Mouse (Mus musculus) neural tube, embryonic 10.5 days (tissue): ENCODE results near the gene Efna1.
A peak's percentile ranks its signal among the peaks of the same experiment; 100 is the strongest.

Experiments
- DNase-seq: peaks from one replicate; pipeline ENCODE4 v3.0.0-alpha.2; 2017; ENCODE audit warnings: low spot score; ENCODE audit errors: extremely low spot score

Gene Efna1

DNA sequence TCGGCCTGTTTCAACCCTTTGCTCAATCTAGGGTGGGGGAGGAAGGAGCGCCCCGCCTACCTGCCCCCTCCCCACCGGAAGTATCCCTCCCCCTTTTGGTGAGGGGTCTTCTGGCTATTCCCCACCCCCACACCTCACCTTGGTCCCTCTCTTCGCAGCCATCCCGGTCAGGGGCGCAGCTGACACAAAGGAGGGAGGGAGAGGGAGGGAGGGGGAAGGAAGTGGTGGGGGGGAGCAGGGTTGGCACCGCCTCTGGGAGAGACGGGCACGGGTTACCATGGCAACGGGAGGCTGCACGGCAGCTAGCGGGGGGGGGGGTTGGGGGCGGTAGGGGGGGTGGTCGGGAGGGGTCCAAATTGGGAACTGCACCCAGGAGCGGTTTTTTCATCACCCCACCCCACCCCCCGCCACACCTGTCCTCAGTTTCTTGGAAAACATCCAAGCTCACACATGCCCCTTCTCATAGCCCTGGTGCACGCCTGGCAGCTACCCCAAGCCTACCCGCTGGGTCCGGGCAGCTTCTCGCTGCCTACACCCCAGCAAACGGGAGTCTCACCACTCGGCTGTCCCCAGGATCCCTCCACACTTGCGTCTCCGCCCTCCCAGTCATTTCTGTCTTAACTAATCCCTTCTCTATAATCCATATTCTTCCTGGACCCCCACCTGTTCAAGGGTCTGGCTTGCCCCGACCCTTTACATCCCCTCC, 35.8 kb downstream of the Efna1 start:
- DNase-seq = peak; percentile 58

DNA sequence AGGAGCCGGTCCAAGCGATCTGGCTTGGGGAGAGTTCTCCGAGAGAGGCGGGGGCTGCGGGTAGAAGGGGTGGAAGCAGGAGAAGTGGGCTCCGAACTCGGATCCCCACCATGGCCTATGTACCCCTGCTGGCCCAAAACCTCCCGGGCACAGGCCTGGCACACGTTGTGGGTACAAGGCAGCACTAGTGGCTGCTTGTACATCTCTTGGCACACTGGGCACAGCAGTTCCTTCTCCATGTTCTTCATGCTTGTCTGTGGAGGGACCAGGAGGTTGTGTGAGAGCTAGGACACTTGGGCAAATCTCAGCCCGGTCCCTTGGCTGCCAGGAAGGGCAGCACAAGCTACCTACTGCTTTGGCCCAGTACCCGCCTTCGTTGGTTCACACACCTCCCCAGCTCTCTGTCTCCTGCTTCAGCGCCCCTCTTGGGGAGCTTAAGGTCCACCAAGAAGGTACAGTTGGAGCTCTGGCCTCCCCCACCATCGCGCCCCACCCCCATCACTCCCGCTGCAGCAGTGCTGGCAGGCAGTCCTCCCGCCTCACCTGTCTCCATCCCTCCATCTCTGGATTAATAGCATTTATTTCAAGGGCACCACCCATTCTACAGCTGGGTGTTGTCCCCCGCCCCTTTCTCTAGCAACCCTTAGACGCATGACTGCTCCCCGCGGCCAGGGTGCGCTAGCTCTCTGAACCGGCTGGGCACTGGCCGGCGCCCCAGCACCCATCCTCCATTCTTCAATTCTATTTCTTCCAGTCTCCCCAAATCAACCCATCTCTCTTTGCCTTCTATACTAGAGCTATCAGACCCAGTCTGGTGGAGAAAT, 36.6 kb downstream of the Efna1 start:
- no peak for DNase-seq

DNA sequence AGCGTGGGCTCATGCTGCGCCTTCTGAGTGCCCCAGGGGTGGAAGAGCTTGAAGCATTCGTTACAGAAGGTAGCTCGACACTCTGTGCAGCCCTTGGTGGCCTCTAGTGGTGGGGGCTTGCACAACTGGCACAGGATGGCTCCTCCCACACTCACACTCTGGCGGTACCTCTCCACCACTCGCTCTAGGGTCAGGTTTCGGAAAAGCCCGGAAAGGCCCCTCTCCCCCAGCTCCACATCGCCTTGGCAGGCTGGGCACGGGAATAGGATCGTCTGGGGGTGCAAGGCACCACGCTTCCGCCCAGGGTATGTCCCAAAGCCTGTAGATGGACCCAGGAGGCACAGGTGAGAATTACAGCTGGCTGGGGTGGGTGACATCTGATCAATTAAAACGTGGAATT, 37.3 kb downstream of the Efna1 start:
- peak; percentile 46 for DNase-seq

DNA sequence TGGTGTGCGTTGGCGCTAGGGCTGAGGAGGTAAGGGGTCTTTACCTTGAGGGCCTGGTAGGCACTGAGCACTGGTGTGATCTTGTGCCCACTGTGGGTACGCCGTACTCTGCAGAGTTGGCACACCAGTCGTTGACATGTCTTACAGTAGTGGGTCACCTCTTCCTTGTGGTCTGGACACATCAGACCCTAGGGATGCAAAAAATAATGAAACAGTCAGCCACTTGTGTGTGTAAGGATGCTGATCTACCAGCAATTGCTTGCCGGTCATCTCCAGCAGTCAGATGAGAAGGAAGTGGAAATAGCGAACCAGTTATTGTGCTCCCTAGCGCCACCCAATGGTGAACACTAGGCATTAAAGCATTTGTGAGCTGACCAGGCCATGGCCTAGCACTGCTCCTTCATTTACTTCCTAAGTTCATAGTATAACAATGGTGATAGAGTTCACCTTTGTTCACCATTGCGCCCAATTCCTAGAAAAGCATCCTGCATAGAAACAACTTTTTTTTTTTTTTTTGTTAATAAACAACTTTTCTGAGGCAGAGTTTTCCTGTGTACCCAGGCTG, 38.5 kb downstream of the Efna1 start:
- DNase-seq = no peak

DNA sequence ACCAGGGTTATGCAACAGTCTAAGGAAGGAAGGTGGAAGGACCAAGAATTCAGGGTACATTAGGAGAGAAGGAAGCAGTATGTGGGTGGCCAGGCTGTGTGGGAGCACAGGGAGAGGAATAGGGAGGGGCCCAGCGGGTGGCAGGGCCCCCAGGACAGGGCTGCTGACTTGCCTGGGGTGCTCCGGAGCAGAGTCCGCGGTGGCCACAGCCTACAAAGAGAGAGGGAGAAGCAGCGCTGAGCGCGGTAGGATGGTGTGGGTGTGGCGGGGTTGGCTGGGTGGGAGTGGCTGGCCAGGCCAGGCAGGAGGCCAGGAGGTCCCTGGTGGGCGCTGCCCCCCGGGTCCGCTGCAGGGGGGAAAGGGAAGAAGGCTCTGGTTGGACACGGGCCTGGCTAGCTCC, 42.4 kb downstream of the Efna1 start:
- DNase-seq = no peak

DNA sequence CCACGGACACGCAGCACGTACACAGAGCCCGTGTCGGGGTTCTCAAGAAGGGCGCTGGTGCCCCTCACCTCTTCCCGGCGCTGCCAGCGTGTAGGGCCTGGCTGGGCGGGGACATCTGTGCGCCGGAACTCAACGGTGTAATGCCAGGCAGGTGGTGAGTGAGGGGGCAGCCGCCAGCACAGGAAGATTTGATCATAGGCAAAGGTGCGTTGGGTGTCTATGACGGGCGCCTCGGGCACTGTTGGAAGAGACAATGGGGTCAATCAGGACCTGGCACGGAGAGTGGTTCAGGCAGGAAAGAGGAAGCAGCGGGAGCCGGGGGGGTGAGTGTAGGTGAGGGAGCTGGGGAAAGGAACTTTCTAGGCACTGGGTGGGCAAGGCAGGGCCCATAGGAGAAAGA, 43.3 kb downstream of the Efna1 start:
- no peak for DNase-seq

DNA sequence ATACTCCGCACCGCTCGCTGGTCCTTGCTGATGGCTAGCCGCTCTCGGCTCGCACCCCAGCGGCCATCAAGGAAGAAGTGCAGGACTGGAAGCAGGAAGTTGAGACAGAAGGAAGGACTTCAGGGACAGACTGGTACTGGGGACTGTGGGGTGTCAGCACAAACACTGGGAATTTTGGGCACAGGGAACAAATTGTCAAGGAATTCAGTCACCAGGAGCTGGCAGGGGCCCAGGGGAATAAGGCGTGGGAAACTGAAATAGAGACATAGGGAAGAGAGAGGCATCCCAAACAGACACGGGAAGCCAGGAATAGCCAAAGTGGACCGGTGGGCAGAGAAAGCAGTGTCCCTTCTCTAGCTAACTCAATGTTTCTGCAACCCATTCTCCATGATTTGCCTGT, 44.4 kb downstream of the Efna1 start:
- no peak for DNase-seq

DNA sequence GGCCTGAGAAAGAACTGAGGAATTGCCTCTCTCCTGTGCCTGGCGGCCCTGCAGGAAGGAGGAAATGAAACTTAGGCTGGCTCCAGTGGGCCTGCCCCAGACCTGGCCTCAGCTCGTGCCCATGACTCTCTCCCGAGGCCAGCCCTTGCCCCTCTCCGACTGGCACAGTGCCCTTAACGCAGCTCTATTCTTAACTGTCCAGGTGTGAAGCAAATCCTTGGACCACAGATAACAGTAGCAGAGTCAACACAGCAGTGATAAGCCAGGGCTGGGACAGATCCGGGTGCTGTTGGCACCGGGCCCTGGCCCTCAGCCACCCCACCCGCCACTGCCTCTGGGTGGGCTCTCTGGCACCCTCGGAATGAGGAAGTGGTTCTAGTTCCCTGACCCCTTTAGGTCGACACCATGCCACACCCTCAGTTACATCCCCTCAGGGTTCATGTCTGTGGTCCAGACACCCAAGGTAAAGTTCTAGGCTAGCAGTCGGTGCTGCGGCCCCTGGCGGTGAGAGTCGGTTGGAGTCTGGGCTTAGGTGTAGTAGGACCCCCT, 47.3 kb downstream of the Efna1 start:
- no peak for DNase-seq

DNA sequence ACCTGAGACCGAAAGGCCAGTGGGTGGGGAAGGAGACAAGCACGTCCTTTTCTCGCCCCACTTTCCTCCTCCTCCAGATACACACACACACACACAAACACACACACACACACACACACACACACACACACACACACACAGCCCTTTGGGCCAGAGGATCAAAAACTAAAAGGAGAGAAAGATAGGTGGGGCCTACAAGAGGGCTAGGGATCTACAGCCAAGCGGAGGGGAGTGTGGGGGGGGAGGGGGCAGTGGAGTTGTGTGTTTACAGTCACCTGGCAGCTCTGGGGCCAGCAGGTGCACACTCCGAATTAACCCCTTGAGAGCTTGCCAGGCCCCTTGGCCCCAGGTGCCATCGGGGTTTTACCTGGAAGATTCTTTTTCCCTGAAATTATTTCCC, 48.3 kb downstream of the Efna1 start:
- DNase-seq = no peak

DNA sequence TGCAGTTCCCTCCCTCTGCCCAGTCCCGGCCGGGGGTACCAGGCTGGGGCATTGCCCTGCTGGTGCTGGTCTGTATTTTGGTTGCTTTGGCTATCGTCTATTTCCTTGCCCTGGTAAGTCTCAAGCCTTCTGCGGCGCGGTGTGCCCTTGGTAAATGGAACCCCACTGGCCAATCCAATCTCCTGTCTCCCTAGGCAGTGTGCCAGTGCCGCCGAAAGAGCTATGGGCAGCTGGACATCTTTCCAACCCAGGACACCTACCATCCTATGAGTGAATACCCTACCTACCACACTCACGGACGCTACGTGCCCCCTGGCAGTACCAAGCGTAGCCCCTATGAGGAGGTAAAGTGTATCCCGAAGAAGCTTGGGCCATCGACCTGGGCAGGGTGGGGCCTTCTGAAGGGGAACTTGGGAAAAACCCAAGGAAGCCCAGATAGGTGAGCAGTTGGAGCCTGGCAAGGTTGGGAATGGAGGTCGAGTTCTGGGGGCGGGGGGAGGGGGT, 49.1 kb downstream of the Efna1 start:
- DNase-seq = no peak

DNA sequence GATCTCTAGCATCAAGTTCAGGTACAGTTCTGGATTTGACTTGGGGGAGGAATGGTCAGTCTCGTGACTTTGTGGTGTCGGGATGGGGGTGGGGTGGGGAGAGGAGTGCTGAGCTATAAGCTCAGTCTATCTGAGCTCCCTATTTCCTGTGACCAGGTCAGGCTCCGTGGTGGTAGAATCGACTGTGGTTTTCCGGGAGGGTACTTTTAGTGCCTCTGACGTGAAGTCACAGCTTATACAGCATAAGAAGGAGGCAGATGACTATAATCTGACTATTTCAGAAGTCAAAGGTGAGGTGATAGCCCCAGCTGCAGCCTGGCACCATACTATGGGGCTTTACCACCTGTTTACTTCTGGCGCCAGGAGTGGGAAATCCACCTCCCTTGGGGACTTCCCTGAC, 49.6 kb downstream of the Efna1 start:
- DNase-seq = no peak

DNA sequence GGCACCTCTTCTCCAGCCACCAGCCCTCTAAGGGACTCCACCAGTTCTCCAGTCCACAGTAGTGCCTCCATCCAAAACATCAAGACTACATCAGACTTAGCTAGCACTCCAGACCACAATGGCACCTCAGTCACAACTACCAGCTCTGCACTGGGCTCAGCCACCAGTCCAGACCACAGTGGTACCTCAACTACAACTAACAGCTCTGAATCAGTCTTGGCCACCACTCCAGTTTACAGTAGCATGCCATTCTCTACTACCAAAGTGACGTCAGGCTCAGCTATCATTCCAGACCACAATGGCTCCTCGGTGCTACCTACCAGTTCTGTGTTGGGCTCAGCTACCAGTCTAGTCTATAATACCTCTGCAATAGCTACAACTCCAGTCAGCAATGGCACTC, 50.4 kb downstream of the Efna1 start:
- no peak for DNase-seq

DNA sequence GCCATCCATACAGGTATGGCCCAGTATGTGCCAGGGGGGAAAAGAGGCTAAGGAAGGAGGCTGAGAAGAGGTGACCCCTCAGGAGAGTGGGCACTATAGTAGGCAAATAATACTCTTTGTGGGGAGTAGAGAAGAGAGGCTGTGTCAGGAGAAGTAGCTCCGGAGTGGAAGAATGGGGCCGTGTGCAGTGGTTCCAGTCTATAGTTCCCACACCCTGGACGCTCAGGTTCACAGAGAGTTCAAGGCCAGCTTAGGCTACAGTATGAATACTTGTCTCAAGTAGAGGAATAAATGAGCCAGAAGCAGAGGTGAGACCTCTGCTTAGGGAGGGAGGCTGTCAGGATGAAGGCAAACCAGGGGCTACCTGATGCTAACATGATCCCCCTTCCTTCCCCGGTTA, 51.7 kb downstream of the Efna1 start:
- DNase-seq = no peak

DNA sequence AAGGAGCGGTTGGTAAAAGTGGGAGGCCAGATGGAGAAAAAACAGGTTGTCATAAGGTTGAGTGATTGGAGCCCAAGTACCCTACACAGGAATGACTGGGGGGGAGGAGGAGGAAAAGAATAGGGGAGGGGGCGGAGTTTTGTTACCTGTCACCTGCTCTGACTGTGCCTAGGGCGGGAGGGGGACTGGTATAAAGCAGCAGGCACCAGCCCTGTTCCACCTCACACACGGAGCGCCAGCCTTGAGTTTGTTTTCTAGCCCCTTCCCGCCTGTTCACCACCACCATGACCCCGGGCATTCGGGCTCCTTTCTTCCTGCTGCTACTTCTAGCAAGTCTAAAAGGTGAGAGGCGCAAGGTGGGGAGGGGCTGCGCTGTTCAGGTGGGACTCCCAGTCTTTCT, 52.1 kb downstream of the Efna1 start, which contains the start of gene Muc1:
TSS of gene Muc1 (plus strand) at position 222 of the 400 bp plus-strand sequence.
- no peak for DNase-seq

DNA sequence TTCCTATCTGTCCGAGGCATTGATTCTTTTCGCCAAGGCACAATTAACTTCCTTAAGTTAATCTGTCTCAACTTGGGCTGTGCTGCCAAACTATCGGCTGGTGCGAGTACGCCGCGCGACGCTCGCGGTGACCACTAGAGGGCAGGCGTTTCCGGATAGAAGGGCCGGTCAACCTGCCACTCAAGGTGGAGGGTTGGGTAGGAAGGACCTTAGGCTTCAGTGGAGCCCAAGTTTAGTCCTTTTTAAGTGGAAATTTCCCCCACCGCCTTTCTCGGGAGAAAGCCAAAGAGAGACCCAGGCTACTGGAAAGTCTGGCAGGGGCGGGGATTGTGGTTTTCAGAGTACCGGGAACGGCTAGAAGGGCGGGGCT, 52.8 kb downstream of the Efna1 start:
- peak; percentile 90 for DNase-seq

DNA sequence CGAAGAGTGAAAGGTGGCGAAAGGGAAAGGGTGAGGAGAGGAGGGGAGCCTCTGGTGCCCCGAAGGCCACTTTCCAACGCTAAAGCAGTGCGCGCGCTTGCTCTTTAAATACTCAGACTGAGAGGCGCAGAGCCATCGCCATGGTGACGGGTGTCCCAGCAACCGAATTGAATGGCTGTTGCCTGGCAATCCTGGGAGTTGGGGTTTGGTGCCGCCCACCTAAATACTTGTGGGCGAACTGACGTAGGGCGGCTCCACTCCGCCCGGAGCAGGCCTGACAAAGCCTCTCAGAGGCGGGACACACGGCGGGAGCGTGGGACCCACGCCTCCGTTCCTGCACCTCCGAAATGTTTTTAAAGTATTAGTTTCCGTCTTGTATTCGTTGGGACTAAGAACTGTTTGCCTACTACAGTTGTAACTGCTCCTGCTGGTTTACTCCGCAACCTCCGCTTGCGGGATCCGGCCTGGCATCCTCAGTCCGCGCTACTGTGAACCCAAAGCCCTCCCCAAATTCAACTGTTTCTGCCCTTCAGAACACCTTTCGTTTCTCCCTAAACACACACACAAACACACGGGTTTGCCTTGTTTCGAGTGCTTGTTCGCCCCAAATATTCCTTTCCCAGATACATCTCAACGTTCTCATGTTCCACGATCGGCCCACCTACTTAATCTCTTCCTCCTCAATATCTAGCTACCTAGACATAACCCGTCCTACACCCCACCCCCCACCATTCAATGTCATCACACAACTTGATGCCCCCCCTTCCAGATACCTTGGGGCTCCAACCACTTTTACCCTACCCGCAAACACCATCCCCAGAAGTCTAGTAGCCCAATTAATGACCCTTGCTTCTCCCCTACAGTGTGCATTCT, 53.4 kb downstream of the Efna1 start:
- peak; percentile 97 for DNase-seq

DNA sequence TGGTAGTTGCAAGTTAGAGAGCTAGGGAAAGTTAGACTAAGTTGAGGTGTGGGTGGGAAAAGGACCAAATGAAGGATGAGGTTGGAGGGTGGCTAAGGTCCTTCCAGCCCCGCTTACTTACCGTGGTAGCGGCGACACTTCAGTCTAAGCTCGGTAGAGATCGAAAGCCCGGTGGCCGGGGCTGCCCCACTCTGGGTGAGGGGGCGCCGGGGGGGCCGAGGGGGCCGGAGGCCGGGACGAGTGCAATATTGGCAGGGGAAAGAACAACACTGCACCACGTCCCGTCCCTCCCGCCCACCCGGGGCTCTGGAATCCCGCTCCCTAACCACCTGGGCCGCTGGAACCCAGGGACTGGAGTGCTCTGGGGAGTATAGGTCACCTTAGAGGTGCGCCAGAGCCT, 54.0 kb downstream of the Efna1 start, which contains the start of gene Mtx1:
TSS of gene Mtx1 (minus strand) at position 189 of the 400 bp plus-strand sequence.
- DNase-seq = no peak

DNA sequence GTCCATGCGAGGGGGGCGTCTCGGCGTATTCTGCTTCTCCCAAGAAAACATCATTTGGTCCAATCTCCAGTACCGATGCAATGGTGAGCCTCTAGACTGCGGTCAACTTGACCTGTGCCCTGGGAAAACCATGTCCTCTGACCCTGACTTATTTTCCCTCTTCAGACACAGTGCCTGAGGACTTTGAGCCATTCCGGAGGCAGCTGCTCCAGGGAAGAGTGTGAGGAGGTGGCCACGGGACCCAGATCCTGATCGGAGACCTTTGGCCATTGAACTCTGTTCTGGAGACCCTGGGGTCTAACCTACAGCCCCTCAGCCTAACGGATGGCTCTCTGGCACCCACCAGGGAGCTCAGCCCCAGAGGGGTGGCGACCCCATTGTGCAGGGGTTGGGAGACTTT, 54.6 kb downstream of the Efna1 start:
- peak; percentile 52 for DNase-seq

DNA sequence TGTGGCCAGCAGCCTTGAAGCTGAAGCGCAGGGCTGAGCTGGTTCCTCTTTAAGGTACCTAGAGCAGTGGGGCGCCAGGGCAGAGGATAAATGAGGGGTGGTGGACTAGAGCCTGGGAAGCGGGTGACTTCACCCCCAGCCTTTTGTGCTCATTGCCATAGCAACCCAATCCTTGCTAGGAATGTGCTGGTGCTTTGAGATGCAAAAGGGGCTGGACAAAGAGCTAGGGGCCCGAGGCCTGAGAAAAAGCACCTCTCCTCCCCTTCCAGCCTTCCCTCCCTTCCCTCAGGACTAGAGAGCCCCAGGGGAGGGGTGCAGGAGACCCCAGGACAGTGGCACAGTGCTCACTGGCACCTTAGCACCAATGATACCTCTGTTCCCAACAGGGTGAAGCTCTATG, 55.0 kb downstream of the Efna1 start:
- peak; percentile 68 for DNase-seq

DNA sequence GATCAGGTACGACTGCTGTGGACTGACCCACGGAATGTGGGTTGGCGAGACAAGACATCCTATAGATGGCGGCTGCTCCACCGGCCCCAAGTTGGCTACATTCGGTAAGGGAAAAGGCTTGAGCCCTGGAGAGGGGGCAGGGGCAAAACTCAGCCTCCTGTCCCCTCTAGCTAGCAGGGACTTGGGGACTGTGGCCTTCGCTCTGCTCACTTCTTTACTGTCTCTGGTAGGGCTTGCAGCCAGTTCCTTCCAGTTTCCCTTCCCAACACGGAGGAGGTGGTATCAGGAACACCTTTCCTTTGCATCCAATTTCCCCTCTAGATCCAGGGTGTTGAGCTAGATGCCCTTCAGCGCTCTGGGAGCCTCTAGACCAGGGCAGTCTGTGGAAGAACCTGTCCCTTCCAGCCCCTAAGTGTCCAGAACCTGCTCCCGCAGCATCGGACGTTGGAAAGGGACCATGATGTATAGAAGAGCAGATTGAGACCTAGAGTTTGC, 55.6 kb downstream of the Efna1 start:
- no peak for DNase-seq

DNA sequence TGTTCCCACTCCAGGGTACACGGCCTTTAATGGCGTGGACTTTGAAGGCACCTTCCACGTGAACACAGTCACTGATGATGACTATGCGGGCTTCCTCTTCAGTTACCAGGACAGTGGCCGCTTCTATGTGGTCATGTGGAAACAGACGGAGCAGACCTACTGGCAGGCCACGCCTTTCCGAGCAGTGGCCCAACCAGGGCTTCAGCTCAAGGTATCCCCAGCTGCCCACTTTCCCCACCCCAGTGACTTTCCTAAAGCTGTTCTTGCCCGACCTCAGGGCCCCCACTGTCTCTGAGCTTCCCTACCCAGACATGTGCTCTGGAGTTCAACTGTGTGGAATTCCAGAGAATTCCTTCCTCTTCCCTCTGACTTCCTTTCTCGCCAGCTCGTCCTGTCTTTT, 56.1 kb downstream of the Efna1 start:
- no peak for DNase-seq
